Mouse (Mus musculus): ENCODE data around the gene Man1c1.

Gene Man1c1

GRCm38 (mm10) chr4:134703835-134704546 is at the start of gene Man1c1:
Man1c1 (minus strand) TSS chr4:134704290.
- peak; percentile 99 for DNase-seq (ENCODE audit: extremely low spot score)

DNA sequence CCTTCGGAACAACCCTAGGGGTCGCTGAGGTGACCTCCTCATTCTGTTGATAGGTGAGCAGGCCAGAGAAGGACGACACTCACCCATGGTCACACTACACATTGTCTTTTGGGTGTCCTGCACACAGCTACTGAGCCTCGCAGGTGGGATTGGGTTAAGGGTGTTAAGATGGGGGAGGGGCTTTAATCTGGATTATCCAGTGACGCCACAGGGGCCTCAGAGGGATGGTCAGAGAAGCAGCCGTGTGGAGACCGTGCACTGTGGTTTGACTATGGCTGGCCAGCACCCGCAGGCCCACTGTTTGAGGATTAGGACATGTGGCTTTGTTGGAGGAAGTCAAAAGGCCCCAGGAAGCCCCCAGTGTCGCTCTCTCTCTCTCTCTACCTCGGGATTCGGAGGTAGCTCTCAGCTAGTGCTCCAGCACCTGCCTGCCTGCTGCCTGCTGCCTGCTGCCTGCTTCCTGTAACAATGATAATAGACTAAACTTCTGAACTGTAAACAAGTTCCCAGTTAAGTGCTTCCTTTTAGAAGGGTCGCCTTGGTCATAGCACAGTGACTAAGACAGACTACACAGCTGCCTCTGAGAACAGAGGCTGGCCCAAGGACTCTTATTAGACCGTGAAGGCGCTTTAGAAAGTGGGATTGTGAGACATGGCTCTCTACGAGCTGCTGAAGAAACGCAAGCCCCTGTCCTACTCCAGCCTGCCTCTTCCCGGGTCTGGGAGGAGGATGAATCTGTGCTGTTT is 49.6 kb upstream of the Man1c1 start:
- DNase-seq (ENCODE audit: extremely low spot score), result no peak

GRCm38 (mm10) chr4:134752911-134753426 is 48.9 kb upstream of the Man1c1 start:
- no peak for DNase-seq (ENCODE audit: extremely low spot score)

DNA sequence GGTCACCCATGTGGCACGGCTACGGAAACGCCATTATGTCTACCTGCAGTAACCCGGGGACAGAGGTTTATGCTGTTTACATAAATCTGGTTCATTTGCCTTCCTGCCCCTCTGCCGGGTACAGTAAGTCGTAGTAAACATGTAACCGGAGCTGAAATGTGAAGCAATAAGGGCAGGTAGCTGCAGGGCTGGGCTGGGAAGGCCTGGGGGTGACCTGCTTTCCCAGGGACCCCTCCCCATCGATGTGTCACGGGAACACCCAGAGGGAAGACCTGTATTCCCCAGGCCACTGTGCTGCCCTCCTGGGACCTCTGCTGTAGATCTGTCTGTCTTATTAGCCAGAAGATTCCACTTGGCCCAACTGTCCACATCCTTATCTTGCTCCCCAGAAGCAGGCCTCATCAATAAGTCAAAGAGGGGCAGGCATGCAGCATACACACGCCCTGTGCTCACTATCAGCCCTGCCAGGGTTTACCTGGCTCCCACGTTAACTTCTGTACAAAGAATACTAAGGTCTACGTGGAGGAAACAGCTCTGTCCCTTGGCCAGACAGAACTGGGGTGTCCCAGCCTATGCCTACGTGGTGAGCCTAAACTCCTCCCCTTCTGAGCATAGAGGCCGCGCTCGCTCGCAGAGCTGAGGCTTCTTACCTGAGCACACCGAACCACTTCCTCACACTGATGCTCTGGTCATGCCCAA is 47.7 kb upstream of the Man1c1 start:
- DNase-seq (ENCODE audit: extremely low spot score), result no peak

GRCm38 (mm10) chr4:134750825-134751224 is 46.7 kb upstream of the Man1c1 start:
- DNase-seq (ENCODE audit: extremely low spot score), result no peak

GRCm38 (mm10) chr4:134750263-134750662 is 46.2 kb upstream of the Man1c1 start:
- DNase-seq (ENCODE audit: extremely low spot score), result no peak

DNA sequence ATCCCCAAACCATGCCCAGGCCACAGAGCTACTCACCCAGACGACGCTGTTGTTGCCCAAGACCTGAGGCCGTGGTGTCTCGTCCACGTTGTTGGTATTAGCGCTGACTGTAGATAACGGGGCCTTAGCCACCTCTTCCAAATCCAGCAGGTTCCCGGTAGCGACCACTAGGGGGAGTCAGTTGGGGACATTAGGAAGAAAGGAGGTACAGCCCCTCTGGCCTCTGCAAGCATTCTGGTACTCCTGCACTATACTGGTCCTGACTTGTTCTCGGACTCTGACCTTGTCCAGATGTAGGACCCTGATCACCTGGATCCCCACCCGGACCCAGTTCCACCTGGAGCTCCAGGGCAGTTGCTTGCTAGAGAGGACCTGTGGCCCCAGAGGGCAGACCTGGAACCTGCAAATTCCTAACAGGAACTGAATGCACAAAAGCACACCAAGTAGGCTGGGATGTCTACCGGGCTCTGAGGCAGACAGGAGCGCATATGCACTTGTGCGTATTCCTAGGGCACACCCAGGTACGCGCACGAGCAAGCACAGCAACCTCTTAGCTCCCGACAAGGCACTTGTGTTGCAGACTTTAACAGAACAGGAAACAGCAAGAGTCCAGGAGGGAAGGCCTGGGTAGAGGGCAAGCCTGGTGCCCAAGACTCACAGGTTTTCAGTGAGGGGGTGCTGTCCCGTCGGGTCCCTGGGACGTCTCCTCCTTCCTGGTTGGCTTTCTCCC is 45.4 kb upstream of the Man1c1 start:
- peak; percentile 37 for DNase-seq (ENCODE audit: extremely low spot score)

DNA sequence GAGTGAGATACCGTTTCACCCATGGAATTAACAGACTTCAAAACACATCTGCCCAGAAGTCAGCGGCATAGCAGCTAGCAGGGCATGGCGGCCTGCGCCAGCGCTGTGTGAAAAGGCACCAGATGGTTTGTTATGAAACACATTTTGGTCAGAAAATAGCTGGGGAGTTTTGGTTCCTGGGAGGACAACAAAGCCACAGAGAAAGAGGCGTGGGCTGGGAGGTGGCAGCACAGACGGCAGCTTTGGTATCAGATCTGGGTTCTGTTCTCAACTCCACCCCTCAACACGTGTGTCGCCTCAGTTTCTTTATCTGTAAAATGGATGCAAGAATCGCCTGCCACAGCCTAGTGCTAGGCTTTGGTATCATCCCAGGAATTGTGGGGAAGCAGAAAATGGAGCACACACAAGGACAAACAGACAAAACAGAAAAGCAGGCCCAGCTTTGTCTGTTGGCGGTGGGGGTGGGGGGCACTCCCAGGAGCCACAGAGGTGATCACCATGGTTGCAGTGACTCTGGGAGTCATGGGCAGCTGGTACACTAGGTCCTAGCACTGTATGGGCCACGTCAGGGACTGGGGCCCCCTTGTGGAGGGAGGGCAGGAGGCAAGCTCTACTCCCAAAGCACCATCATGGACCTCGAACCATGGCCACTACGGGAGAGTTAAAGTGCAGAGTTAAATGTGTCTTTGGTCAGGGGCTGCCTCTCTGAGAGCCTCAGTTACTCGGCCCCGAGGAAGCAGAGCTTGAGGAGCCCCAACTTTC is 42.0 kb upstream of the Man1c1 start:
- no peak for DNase-seq (ENCODE audit: extremely low spot score)

GRCm38 (mm10) chr4:134743881-134744633 is 40.0 kb upstream of the Man1c1 start:
- DNase-seq (ENCODE audit: extremely low spot score), result no peak

GRCm38 (mm10) chr4:134741949-134742348 is 37.9 kb upstream of the Man1c1 start:
- DNase-seq (ENCODE audit: extremely low spot score), result no peak

DNA sequence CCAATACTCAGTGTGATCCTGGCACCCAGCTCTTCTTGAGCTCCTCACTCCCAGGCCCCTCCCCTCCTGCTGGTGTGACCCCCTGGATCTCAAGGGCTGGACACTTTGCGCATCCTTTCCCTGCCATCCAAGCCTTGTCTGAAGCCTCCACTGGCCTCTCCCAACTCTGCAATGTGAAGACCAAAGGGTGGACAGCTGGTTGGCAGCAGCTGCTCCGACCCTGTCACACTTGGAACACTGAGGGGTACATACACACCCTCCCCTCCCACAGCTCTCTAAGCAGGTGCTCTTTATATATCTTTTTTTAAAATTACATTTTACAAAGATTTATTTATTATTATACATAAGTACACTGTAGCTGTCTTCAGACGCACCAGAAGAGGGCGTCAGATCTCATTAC is 36.1 kb upstream of the Man1c1 start:
- DNase-seq (ENCODE audit: extremely low spot score), result no peak

DNA sequence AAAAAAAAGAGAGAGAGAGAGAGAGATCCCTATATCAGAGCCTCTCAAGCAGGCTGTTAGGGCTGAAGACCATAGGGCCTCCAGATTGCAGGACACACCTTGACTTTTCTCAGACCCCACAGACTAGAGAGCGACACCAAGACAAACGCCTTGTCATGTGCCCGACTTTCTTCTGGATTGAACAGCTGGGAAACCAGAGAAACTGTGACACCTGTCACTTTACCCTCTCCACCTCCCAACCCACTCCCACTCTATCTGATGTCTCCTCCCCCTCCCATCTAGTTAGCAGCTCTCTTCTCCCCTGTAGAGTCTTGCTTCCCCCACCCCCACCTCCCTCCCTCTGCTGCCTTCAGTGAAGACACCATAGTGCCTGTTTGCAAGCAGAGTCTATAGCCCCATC is 35.4 kb upstream of the Man1c1 start:
- no peak for DNase-seq (ENCODE audit: extremely low spot score)

- DNase-seq (ENCODE audit: extremely low spot score), result no peak
These were observed 33.3 kb upstream of the Man1c1 start for GRCm38 (mm10) chr4:134737365-134737910.

- no peak for DNase-seq (ENCODE audit: extremely low spot score)
These were observed 32.1 kb upstream of the Man1c1 start for GRCm38 (mm10) chr4:134736147-134736546.

DNA sequence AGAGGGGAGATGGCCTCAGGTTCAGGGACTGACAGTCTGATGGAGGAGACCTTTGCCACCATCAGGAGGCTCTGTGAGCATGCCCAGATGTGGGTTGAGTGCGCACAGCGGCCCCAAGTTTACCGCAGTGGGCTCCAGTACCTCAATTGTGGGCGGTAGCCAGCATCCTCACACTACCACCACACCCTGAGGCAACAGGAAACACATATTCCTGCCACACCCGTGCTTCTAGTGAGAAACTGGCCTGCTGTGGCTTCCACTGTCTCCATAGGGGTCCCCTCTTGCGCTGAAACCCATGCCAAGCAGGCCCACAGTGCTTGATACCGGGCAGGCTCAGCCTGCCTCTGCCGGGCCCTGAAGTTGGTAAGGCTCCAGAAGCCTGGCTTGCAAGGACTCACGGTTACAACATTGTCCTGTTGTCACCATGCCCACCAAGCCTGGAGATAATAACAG is 30.6 kb upstream of the Man1c1 start:
- DNase-seq (ENCODE audit: extremely low spot score), result no peak

- DNase-seq (ENCODE audit: extremely low spot score), result peak; percentile 73
These were observed 30.0 kb upstream of the Man1c1 start for GRCm38 (mm10) chr4:134734038-134734628.

- DNase-seq (ENCODE audit: extremely low spot score), result no peak
These were observed 29.3 kb upstream of the Man1c1 start for GRCm38 (mm10) chr4:134733371-134733770.

DNA sequence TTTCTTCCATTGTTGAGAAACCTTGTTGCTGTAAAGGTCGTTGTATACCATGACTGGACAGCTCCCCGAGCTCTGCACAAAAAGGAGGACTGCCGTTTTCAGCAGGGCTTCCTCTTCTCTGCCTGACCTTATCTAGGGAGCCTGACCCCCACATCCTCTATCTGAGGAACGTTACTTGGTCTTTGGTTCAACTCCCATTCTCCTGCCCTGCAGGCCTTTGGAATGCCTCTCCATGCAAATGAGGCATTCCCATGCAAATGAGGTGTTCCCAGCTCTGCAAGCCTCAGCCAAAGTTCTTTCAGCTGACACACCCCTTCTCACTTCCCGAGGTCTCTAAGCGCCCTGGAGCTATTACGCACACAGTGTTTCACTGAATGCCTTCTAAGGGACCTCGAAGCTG is 26.0 kb upstream of the Man1c1 start:
- no peak for DNase-seq (ENCODE audit: extremely low spot score)

DNA sequence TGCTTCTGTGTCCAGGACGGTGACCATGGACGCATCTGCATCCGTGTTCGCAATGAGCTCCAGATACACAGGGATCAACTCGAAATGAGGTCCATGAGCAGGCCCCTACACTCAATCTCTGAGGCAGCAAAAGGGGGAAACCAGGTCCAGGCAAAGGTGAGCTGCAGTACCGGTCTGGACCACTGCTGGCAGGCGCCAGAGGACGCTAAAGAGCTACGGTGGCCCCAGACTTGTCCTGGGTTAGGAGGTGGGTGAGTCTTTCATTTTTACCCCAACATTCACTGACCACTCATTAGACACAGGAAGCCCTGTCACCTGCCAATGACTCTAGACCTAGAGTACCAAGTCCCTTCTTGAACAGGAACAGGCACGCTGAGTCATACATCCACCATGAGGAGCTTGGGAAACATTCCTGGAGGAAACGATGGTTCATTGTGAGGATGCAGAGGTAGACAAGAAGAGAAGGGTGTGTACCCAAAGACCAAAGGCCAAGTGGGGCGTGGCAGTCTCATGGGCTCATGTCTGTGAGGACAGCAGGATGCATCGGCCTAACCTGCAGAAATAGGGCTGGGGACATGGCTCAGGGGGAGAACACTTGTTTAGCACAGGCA is 21.8 kb upstream of the Man1c1 start:
- no peak for DNase-seq (ENCODE audit: extremely low spot score)

Measured in embryo, embryonic 9.5 days (tissue).